Mouse (Mus musculus): ENCODE data around the gene Glt8d2. TPM values are rescaled to one million over a fixed set of nuclear protein-coding genes. Genes with fewer than 3 reads are reported as not detected.

Gene Glt8d2
- polyA plus RNA-seq, 1 experiment from 2014 or later = 3.8 TPM

DNA sequence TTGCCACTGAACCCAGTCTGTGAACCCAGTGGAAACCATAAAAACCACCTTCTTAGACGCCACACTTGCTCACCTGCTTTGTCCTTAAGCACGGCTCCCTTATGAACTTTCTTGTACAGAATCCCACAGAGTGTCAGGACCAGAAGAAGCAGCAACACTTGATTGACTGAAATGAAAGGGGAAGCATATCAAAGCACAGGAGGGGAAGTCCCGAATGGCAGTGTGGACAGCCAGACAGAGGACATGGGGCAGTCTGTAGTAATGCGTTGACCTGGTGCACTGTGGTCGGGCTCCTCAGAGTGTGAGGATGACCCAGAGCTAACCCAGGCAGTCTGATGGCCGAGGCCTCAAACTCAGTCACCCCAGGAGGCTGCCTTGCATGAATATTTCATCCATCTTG is 20.2 kb downstream of the Glt8d2 start:
- Histone ChIP-seq H3K27ac (no peak overlapping the region), H3K36me3 (no peaks in the 10 kb centered on the region), H3K27me3 (no peaks in the 10 kb centered on the region), H3K9me3 (replicated peaks) (no peaks in the 10 kb centered on the region), H3K4me2 (no peak overlapping the region), H3K4me3 (no peak overlapping the region), H3K4me1 (replicated peaks) (peaks cover 7% of the 10 kb centered on the region), H3K9ac (no peak overlapping the region)
- ATAC-seq (replicated peaks; ENCODE audit: insufficient number of reproducible peaks, insufficient read depth, low FRiP score, low read depth) = no peak
- 78% methylated on average over 6 of the region's 6 CpGs for WGBS

DNA sequence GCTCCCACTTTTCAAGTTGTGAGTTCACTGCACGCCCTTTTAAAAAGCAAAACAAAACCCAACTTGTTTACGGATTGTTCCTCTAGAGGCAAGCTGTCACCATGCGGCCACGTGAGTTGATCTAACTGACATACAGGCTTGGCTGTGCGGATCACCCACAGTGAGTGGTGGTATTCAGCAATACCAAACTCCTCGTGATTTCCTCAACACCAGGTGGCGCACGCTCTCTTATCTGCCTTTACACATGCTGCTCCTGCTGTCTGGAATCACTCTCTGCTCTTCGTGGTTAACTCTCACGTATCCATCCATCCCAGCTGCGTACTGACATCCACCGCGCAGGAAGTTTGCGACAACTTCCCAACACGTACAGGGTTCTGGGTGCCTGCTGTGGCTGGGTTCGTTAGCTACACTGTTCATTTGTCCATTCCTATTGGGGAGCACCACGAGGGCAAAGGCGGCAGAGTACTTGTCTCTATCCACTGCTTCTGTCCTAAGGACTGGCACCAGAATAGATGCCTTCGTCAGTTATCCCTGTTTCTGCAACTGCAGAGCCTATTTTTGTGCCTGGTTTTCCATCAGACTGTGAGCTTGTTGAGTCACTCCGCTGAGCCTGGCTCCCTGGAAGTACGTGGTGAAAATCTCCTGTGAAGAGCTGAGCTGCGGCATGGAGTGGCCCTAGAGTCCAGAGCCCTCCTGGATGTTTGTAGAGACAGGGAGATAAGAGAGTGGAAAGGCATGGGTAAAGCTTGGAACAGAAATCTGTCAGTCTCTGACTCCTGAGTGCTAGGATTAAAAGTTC is 23.8 kb downstream of the Glt8d2 start:
- Histone ChIP-seq H3K4me2 (peak overlapping the region; percentile 68), H3K4me1 (replicated peaks) (peaks cover 7% of the 10 kb centered on the region), H3K9me3 (replicated peaks) (no peaks in the 10 kb centered on the region), H3K27ac (no peak overlapping the region), H3K4me3 (peak overlapping the region; percentile 36), H3K9ac (no peak overlapping the region; the same call in 1 of the 2 replicates), H3K27me3 (no peaks in the 10 kb centered on the region), H3K36me3 (no peaks in the 10 kb centered on the region)
- ATAC-seq (replicated peaks; ENCODE audit: insufficient number of reproducible peaks, insufficient read depth, low FRiP score, low read depth) = peak; percentile 76
- WGBS = 9% methylated on average over 22 of the region's 22 CpGs

DNA sequence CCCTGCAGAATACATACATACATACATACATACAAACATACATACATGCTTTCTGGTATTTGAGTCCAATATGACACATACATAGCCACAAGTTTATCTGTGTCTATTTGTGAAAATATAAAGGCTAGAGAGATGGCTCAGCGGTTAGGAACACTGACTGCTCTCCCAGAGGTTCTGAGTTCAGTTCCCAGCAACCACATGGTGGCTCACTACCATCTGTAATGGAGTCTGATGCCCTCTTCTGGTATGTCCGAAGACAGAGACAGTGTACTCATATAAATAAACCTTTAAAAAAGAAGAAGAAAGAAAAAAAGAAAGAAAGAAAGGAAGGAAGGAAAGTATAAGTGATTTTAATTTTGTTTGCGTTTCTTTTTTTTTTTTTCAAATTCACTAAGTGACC is 24.5 kb downstream of the Glt8d2 start:
- no peaks in the 10 kb centered on the region for H3K9me3 ChIP-seq (replicated peaks)
- no peak overlapping the region for H3K4me2 ChIP-seq
- H3K36me3 ChIP-seq = no peaks in the 10 kb centered on the region
- ATAC-seq (replicated peaks; ENCODE audit: insufficient number of reproducible peaks, insufficient read depth, low FRiP score, low read depth) = no peak
- H3K27me3 ChIP-seq = no peaks in the 10 kb centered on the region
- H3K4me3 ChIP-seq = no peak overlapping the region
- WGBS = 56% methylated on average over 3 of the region's 3 CpGs
- peaks cover 7% of the 10 kb centered on the region for H3K4me1 ChIP-seq (replicated peaks)
- H3K27ac ChIP-seq = no peak overlapping the region
- H3K9ac ChIP-seq = no peak overlapping the region

DNA sequence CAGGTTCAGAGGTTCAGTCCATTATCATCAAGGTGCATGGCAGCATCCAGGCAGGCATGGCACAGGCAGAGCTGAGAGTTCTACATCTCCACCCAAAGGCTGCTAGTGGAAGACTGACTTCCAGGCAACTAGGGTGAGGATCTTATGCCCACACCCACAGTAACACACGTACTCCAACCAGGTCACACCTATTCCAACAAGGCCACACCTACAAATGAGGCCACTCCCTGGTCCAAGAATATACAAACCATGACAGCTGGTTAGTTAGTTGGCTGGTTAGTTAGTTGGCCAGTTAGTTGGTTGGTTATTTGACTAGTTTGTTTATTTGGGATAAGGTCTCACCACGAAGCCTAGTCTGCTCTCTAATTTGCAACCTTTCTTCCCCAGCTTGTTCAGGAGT is 27.2 kb downstream of the Glt8d2 start:
- peaks cover 7% of the 10 kb centered on the region for H3K4me1 ChIP-seq (replicated peaks)
- WGBS = 79% methylated on average over 2 of the region's 2 CpGs
- no peak for ATAC-seq (replicated peaks; ENCODE audit: insufficient number of reproducible peaks, insufficient read depth, low FRiP score, low read depth)
- H3K9me3 ChIP-seq (replicated peaks) = no peaks in the 10 kb centered on the region
- H3K27me3 ChIP-seq = no peaks in the 10 kb centered on the region
- no peak overlapping the region for H3K4me3 ChIP-seq
- H3K27ac ChIP-seq = no peak overlapping the region
- no peak overlapping the region for H3K9ac ChIP-seq
- H3K36me3 ChIP-seq = no peaks in the 10 kb centered on the region
- no peak overlapping the region for H3K4me2 ChIP-seq

DNA sequence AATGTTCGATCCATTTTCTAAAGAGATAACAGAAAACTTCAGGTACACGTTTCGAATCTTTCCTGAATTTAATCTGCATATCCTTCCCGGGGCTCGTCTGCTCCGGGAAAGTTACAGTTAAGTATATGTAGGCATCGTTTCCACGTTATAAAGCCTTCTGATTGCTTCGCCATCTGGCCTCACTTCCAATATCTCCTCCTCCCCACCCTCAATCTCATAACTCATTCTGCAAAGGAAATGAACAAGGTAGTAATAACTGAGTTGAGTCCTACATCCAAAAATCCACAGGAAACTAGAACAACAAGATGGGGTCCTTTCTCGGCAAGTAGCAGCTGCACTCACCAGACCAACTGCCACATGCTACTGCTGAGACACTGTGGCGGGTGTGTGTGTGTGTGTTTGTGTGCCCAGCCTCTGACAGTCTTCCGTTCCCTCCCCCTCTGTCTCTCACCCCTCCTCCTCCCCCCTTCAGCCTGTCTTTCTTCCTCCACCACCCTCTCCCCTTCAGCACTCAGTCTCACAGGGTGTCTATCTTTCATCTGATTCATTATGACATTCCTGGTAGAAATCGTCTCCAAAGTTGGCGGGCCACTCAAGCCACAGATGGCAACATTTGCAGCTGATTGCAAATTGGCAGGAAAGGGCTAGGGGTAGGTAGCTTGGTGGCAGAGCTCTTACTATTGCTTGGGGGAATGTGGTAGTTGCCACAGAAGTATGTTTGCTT is 28.0 kb downstream of the Glt8d2 start:
- Histone ChIP-seq H3K4me2 (no peak overlapping the region), H3K27me3 (no peaks in the 10 kb centered on the region), H3K36me3 (no peaks in the 10 kb centered on the region), H3K4me3 (no peak overlapping the region), H3K4me1 (replicated peaks) (peaks cover 7% of the 10 kb centered on the region), H3K9me3 (replicated peaks) (no peaks in the 10 kb centered on the region), H3K9ac (no peak overlapping the region), H3K27ac (no peak overlapping the region)
- WGBS = 70% methylated on average over 14 of the region's 14 CpGs
- ATAC-seq (replicated peaks; ENCODE audit: insufficient number of reproducible peaks, insufficient read depth, low FRiP score, low read depth) = no peak

DNA sequence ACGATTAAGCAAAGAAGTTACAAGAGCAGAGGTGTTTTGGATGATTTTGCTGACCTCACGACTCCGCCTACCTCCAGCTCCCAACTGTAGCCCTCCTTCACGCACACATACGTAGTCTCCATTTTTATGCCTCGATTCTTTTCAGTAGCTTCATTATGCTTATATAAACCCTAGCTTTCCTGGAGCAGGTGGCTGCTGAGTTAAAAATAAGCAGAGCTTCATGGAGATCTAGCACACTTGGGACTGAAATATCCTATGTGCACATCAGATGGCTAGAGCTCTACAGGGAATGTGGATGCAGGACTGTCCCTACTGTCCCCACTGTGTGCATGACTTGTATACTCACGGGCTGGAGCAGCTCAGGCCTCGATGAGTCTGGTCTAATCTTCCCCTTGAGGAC is 28.6 kb downstream of the Glt8d2 start:
- Histone ChIP-seq H3K4me3 (no peak overlapping the region), H3K9ac (no peak overlapping the region), H3K36me3 (no peaks in the 10 kb centered on the region), H3K27ac (no peak overlapping the region), H3K9me3 (replicated peaks) (no peaks in the 10 kb centered on the region), H3K4me2 (no peak overlapping the region), H3K27me3 (no peaks in the 10 kb centered on the region), H3K4me1 (replicated peaks) (peaks cover 5% of the 10 kb centered on the region)
- no peak for ATAC-seq (replicated peaks; ENCODE audit: insufficient number of reproducible peaks, insufficient read depth, low FRiP score, low read depth)
- 83% methylated on average over 8 of the region's 8 CpGs for WGBS

DNA sequence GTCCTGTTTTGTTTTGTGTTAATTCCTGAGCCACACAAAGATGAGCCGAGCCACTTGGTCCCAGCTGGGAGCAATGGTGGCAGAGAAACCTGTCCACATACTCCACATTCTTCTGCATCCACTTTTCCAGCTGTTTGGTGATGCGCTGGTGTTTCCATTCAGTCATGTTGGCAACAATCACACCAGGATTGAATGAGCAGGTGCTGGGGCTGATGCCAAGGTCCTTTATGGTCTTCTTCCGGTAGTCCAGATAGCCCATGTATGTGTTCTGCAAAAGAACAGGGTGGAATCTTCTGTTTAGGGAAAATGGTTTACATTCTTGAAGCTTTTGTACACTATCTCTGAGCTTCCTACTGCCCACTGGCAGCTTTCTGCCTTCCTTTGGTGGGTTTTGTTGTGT is 35.9 kb downstream of the Glt8d2 start:
- no peak overlapping the region for H3K27ac ChIP-seq
- peaks cover 17% of the 10 kb centered on the region for H3K36me3 ChIP-seq
- H3K4me1 ChIP-seq (replicated peaks) = no peaks in the 10 kb centered on the region
- no peaks in the 10 kb centered on the region for H3K9me3 ChIP-seq (replicated peaks)
- H3K27me3 ChIP-seq = no peaks in the 10 kb centered on the region
- 70% methylated on average over 3 of the region's 3 CpGs for WGBS
- H3K4me2 ChIP-seq = no peak overlapping the region
- no peak overlapping the region for H3K9ac ChIP-seq
- ATAC-seq (replicated peaks; ENCODE audit: insufficient number of reproducible peaks, insufficient read depth, low FRiP score, low read depth) = no peak
- H3K4me3 ChIP-seq = no peak overlapping the region

DNA sequence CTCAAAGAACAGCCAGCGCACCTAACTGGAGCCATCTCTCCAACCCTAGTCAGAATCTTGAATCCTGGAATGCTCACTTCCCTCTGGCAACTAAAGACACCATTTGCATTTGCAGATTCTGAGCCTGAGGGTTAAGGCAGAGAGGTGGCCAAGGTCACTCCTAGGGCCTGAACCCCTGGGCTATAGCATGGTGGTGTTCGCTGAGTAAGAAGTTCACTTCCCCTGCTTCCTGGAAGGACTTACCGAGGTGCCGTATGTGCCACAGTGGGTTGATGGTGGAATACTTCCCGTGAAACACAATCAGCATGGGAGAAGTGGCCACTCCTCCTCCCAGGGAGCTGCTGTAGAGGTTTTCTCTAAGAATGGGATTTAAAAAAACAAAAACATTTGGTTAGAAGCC is 37.8 kb downstream of the Glt8d2 start:
- WGBS = 64% methylated on average over 5 of the region's 5 CpGs
- Histone ChIP-seq H3K4me2 (no peak overlapping the region), H3K36me3 (peaks cover 21% of the 10 kb centered on the region), H3K27me3 (no peaks in the 10 kb centered on the region), H3K27ac (no peak overlapping the region), H3K9ac (no peak overlapping the region), H3K4me1 (replicated peaks) (no peaks in the 10 kb centered on the region), H3K4me3 (no peak overlapping the region), H3K9me3 (replicated peaks) (no peaks in the 10 kb centered on the region)
- no peak for ATAC-seq (replicated peaks; ENCODE audit: insufficient number of reproducible peaks, insufficient read depth, low FRiP score, low read depth)

DNA sequence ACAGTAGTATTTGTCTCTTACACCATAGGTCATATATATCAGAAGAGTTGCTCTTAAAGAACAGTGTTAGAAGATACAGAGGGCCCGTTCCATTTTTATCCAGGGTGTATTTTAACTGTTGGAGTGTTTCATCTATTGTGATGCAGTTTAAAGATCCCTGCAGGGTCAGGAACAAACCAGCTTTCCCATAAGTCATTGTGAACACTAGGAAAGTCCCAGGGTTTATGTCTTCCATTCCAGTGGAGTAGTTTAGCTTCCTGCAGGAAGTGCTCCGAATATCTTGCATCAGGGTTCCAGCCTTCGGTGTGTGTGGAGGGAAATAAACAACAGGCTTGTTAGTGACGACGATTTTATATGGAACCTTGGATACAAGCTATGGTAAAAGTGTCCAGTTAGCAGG is 39.2 kb downstream of the Glt8d2 start:
- Histone ChIP-seq H3K9ac (no peak overlapping the region), H3K4me1 (replicated peaks) (no peaks in the 10 kb centered on the region), H3K4me3 (no peak overlapping the region), H3K36me3 (peaks cover 33% of the 10 kb centered on the region), H3K4me2 (no peak overlapping the region), H3K27ac (no peak overlapping the region), H3K27me3 (no peaks in the 10 kb centered on the region), H3K9me3 (replicated peaks) (no peaks in the 10 kb centered on the region)
- WGBS = 85% methylated on average over 5 of the region's 5 CpGs
- no peak for ATAC-seq (replicated peaks; ENCODE audit: insufficient number of reproducible peaks, insufficient read depth, low FRiP score, low read depth)

DNA sequence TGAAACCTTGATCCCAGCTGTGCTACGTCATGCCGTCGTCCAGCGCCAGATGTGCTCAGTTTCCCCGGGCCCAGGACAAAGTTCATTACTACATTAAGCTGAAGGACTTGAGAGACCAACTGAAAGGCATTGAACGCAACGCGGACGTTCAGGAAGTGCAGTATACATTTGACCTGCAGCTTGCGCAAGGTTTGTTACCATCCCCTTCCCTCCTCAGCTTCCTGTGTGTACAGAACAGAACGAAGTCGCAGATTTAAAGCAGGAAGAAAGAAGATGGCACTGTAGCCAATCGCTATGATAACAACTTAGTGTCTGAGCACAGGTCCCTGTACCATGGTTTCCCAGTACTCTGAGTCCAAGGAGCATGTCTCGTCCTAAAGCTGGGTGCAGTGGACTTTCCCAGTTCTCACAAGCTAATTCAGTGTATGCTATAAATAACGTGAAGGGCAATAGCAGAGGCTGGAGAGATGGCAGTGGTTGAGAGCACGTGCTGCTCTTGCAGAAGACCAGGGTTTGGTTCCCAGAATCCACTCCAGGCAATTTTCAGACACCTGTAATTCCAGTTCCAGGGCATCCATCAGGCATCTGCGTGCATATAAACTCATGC is 43.1 kb downstream of the Glt8d2 start:
- Histone ChIP-seq H3K4me3 (no peak overlapping the region), H3K27me3 (no peaks in the 10 kb centered on the region), H3K36me3 (peaks cover 66% of the 10 kb centered on the region), H3K9me3 (replicated peaks) (no peaks in the 10 kb centered on the region), H3K4me2 (no peak overlapping the region), H3K9ac (no peak overlapping the region), H3K27ac (no peak overlapping the region), H3K4me1 (replicated peaks) (no peaks in the 10 kb centered on the region)
- ATAC-seq (replicated peaks; ENCODE audit: insufficient number of reproducible peaks, insufficient read depth, low FRiP score, low read depth) = no peak
- WGBS = 82% methylated on average over 17 of the region's 17 CpGs

DNA sequence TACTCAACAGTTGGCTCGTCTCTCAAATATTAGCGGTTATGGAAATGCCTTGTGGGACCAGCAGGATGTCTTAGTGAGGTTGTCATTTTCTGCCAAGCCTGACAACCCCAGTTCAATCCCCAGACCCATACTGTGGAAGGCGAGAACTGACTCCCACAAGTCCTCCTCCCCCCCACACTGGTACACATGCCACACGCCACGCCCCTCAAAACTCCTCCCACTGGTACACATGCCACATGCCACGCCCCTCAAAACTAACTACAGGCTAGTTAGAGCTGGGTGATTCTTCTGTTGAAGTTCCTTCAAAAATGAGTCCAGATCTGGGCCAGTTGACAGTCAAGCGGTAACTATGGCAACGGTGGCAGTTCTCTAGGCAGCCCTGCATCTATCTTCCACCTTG is 44.4 kb downstream of the Glt8d2 start:
- Histone ChIP-seq H3K27me3 (no peaks in the 10 kb centered on the region), H3K4me2 (no peak overlapping the region), H3K9ac (no peak overlapping the region), H3K9me3 (replicated peaks) (no peaks in the 10 kb centered on the region), H3K27ac (no peak overlapping the region), H3K4me3 (no peak overlapping the region), H3K4me1 (replicated peaks) (no peaks in the 10 kb centered on the region), H3K36me3 (peaks cover 69% of the 10 kb centered on the region)
- no peak for ATAC-seq (replicated peaks; ENCODE audit: insufficient number of reproducible peaks, insufficient read depth, low FRiP score, low read depth)
- 96% methylated on average over 8 of the region's 8 CpGs for WGBS
